Mouse (Mus musculus) olfactory bulb, adult 2 months (tissue): Measurements from ENCODE around the gene Gclc.

Experiments
- CTCF ChIP-seq: fragments of 200-500 bp; IDR thresholded peaks from 2 replicates; pipeline ENCODE4 v1.5.1; 2012; ENCODE audit warnings: low read depth, mild to moderate bottlenecking, low read length, moderate library complexity; ENCODE audit not compliant: insufficient read depth
- POLR2A ChIP-seq: fragments of 200-500 bp; IDR thresholded peaks from 2 replicates; pipeline ENCODE4 v1.6.1; 2012; ENCODE audit warnings: mild to moderate bottlenecking, low read depth, low read length, moderate library complexity; ENCODE audit not compliant: insufficient read depth

- TF ChIP-seq POLR2A (no peak), CTCF (no peak)
Measured at GRCm38 (mm10) chr9:77785466-77785865, 31.1 kb downstream of the Gclc start.
